Mouse (Mus musculus): ENCODE data around the gene Dnaic1.
"Not testable (repeated sequence)": the region's sequence is repeated elsewhere in the genome, so short reads cannot be mapped to it uniquely, and the experiment has no call there.

Gene Dnaic1

DNA sequence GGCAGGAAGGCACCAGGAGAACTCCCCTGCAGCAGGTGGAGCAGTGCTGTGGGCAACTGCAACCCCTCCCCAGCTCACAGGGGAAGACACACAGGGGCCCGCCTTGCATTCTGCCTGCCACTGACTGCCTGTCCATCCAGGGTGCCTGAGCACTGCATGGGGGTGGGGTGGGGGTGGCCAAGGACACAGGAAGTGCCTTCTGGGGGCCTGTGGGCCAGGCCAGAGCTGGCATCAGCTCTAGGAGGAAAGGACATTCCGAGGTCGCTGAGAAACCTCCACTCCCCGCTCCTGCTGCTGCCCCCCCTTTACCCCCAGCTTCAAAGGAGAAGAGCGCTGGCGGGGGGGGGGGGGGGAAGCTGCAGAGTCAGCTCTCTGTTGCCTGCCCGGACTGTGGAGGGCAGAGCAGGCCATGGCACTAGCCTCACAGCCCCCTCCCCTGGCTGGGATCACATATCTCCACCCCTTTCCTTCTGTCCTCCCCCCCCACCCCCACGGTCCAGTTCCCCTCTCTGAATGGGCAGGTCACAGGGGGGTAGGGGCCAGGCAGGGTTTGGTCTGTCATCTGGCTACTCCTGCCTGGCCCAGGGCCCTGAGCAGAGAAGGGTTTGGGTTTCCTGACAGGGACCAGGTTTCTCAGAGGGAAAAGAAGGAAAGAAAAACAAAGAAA is 95.6 kb downstream of the Dnaic1 start:
- no peak for DNase-seq (ENCODE audit: low read depth, low spot score)

- no peak for DNase-seq (ENCODE audit: low read depth, low spot score)
Measured at GRCm38 (mm10) chr4:41666646-41667045, 97.1 kb downstream of the Dnaic1 start.

GRCm38 (mm10) chr4:41670836-41671235 is 101.3 kb downstream of the Dnaic1 start:
- no peak for DNase-seq (ENCODE audit: low read depth, low spot score)

GRCm38 (mm10) chr4:41671500-41671899 is 101.9 kb downstream of the Dnaic1 start:
- DNase-seq (ENCODE audit: low read depth, low spot score), result no peak

DNA sequence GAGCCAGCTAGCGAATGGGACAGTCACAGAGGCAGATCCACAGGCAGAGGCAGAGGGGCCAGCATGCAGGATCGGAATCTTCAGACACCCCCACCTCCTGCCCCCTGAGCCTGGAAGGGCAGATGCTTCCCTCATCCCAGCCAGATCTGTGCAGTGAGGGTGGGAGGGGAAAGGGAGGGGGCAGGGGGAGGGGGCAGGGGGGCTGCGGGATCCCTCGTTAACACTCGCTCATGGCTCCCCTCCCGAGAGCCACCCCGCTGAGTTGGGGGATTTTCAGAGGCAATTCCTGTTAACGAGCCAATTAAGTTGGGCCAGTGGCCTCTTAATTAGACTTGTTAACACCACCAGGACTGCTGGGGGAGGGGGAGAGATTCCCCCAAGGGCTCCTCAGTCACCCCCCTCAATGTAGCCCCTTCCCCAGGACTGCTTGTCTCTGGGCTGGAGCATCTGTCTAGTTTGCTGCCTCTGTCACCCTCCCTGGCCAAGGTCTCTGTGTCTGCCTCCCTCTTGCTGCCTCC is 102.4 kb downstream of the Dnaic1 start:
- no peak for DNase-seq (ENCODE audit: low read depth, low spot score)

- DNase-seq (ENCODE audit: low read depth, low spot score), result no peak
Measured at GRCm38 (mm10) chr4:41672522-41672963, 103.0 kb downstream of the Dnaic1 start.

DNA sequence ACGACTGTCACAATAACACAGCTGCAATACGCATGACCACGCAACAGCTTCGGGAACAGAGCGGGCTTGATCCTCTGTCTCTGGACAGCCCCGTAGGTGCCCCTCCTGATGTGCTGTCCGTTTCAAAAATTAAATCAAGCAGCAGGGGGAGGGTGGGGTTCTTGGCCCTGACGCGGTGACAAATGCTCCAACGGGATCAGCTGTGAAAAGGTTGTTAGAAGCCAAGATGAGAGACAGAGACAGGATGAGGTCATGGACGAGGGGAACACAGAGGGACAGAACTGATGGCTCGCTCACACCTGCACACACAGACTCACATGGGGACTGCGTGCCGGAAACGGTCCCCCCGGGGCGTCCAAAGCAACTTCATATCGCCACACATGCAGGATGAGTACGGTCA is 103.6 kb downstream of the Dnaic1 start:
- DNase-seq (ENCODE audit: low read depth, low spot score), result no peak

- no peak for DNase-seq (ENCODE audit: low read depth, low spot score)
Measured at GRCm38 (mm10) chr4:41676248-41677005, 106.9 kb downstream of the Dnaic1 start.

DNA sequence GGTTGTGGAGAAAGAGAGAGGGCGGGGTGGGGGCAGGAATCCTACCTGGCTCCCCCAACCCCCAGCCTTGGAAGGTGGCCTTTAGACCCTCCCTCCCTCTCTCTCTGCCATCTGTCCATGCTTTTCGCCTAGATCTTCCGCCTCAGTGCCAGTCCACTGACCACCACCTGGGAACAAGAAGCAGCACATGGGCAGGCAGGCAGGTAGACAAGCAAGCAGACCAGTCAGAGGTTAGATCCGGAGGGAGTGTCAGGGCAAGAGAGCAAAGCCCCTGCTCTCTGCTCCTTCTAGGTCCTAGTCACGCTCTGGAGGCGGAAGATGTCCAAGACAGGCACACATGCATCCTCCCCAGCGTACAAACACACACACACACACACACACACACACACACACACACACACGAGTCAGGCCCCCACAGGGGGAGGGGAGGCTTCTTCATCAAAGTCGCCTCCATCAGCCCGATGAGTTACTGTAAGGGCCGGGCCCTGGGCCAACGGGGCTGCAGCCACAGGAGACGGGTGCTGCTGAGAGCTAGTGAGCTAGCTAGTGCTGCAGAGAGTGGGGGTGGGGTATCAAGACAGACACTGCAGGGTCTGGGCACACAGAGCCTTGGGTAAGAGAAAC is 107.5 kb downstream of the Dnaic1 start:
- DNase-seq (ENCODE audit: low read depth, low spot score), result no peak

DNA sequence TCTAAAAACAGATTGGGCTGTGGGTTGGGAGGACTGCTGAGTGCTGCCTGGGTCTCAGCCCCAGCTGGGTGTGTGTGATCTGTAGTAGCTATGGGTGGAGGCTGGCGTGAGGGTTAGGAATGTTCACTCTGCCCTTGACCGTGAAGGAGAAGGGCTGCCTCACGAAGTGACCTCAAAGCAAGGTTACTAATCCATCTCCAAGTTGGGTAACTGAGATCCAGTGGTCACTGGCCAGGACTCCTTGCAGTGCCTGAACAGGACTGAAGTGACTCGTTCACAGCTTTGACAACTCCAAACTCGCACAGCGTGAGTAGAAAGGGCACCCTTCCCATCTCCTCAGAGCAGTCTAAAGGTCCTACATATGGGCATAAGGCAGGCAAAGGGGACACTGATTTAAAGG is 109.3 kb downstream of the Dnaic1 start:
- no peak for DNase-seq (ENCODE audit: low read depth, low spot score)

- no peak for DNase-seq (ENCODE audit: low read depth, low spot score)
Measured at GRCm38 (mm10) chr4:41679291-41679690, 109.7 kb downstream of the Dnaic1 start.

- no peak for DNase-seq (ENCODE audit: low read depth, low spot score)
Measured at GRCm38 (mm10) chr4:41681176-41681575, 111.6 kb downstream of the Dnaic1 start.

GRCm38 (mm10) chr4:41681947-41682346 is 112.4 kb downstream of the Dnaic1 start:
- no peak for DNase-seq (ENCODE audit: low read depth, low spot score)

DNA sequence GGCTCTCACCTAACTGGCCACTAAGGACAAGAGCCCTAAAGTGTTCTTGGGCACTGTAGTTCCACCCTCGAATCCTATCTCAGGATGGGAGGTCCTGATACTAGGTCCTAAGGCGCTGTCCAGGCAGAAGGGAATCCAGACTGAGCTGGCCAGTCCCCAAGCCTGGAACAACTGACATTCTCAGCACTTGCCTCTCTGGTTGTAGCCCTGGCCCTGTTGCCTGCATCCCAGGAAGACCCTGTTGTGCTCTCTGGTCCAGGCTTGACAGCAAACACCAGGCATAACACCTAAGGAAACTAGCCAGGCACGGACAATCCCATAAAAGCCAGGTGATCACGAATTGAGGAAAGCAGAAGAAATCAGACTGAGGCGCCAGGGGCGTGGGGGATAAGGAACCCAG is 113.2 kb downstream of the Dnaic1 start:
- DNase-seq (ENCODE audit: low read depth, low spot score), result no peak

GRCm38 (mm10) chr4:41683303-41683702 is 113.7 kb downstream of the Dnaic1 start:
- not testable (repeated sequence) for DNase-seq (ENCODE audit: low read depth, low spot score)

DNA sequence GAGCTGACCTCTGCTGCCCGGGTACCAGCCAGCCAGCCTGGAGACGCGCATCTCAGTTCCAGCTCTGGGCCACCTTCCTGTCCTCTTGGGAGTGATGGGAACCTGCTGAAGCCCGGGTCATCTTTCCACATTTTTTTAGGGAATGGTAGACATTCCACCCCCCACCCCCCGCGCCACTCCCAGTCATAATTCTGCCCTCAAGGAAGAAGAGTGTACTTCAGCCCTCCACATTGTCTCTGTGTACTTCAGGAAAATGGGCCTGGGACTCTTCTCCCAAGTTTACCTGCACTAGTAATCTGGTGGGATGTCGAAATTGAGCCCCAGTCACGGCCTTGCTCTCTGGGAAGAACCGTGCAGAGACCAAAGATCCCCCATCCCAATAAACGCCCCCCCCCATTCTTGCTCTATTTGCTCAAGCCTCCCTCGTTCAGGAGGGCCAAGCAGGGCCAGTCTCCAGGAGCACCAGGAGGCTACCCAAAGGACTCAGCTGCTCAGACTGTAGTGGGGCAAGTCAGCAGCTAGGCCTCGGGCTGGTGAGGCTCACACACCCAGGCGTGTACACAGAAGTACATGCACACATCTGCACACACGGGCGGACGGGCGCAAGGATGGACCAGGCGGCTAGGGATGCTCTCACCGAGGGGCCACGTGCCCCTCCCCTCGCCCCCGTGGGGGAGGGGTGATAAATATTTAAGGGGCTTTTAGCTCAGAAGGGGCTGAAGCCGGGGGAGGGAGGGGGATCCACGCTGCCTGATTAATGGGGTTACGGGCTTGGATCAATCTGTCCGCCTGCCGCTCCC is 114.8 kb downstream of the Dnaic1 start:
- not testable (repeated sequence) for DNase-seq (ENCODE audit: low read depth, low spot score)

DNA sequence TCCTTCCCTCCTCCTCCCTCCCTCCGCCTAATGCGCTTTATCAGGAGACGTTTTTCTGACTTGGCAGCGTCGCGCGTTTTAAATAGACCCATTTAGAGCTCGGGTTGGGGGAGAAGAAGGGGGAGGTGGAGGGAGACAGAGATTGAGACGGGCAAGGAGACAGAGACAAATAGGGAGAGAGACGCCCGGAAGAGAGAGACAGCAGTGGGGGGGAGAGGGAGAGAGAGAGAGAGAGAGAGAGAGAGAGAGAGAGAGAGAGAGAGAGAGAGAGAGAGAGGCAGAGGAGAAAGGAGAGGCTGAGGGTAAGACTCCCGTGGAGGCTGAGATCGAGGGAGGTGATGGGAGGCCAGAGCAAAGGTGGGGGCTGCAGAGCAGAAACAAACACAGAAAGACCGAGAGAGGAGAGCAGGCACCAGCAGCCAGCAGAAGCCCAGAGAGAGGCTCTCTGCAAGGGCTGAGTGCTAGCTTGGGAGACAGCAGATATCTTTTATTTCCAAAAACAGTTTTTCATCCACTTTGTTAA is 115.4 kb downstream of the Dnaic1 start:
- DNase-seq (ENCODE audit: low read depth, low spot score), result not testable (repeated sequence)

- not testable (repeated sequence) for DNase-seq (ENCODE audit: low read depth, low spot score)
Measured at GRCm38 (mm10) chr4:41685882-41686492, 116.4 kb downstream of the Dnaic1 start.
